Mouse (Mus musculus): ENCODE measurements around the gene Tmbim1. TPM values are rescaled to one million over a fixed set of nuclear protein-coding genes. Genes with fewer than 3 reads are reported as not detected.

Gene Tmbim1
- polyA plus RNA-seq, 1 experiment from 2014 or later, result 29.2 TPM

DNA sequence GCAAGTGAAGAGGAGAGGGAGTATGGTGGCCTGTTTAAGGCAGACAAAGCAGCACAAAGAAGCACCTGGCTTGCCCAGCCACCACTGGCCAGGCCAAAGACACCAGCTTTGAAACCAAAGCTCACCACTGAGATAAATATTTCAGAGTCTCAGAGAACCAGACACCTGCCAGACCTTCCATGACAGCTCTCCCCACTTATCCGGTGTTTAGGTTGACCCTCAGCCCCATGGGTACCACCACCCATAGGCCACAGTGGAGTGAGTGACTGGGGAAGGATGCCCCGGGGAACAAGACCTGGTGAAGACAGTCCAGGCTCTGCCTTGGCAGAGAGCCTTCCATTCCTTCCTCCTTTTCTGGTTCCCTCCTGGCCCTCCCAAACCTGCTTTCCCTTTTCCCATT lies 2.6 kb downstream of the Tmbim1 start:
- Histone ChIP-seq H3K4me2 (peak overlapping the region; percentile 85), H3K4me1 (ENCODE audit: control insufficient read depth, insufficient read depth, low read length) (peaks cover 36% of the 10 kb centered on the region), H3K27ac (ENCODE audit: low read depth, low read length) (no peak overlapping the region), H3K9me3 (replicated peaks; ENCODE audit: control insufficient read depth, low read length) (no peaks in the 10 kb centered on the region), H3K4me3 (ENCODE audit: low read depth, low read length) (peak overlapping the region; percentile 73), H3K36me3 (ENCODE audit: control insufficient read depth, insufficient read depth, low read length) (no peaks in the 10 kb centered on the region), H3K27me3 (ENCODE audit: control insufficient read depth, insufficient read depth, low read length) (no peaks in the 10 kb centered on the region), H3K9ac (ENCODE audit: low read depth, low read length) (no peak overlapping the region)
- 79% methylated on average over 2 of the region's 2 CpGs for WGBS (ENCODE audit: insufficient replicate concordance)
- no peak for ATAC-seq (replicated peaks; ENCODE audit: insufficient number of reproducible peaks, low FRiP score, low TSS enrichment)

DNA sequence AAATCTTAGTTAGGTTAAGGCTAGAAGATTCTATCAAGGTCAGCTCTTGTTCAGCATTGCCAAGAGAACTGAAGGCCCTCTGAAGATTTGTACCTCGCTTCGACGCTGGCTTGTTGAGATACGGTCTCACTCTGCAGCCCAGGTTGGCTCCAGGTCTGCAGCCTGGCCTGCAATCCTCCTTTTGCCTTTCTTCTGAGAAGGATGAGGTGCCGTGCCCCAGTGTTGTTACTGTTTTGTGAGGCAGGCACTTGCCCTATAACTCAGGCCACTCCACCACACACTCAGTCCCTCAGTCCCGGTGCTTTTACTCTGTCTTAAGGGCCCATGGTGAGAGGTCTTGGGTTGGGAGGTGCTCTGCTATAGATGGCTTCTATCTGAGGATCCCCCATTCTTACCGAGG lies 3.2 kb downstream of the Tmbim1 start:
- H3K4me1 ChIP-seq (ENCODE audit: control insufficient read depth, insufficient read depth, low read length), result peaks cover 42% of the 10 kb centered on the region
- H3K9me3 ChIP-seq (replicated peaks; ENCODE audit: control insufficient read depth, low read length), result no peaks in the 10 kb centered on the region
- no peak overlapping the region for H3K27ac ChIP-seq (ENCODE audit: low read depth, low read length)
- no peaks in the 10 kb centered on the region for H3K27me3 ChIP-seq (ENCODE audit: control insufficient read depth, insufficient read depth, low read length)
- H3K9ac ChIP-seq (ENCODE audit: low read depth, low read length), result no peak overlapping the region
- WGBS (ENCODE audit: insufficient replicate concordance), result 90% methylated on average over 7 of the region's 7 CpGs
- no peak overlapping the region for H3K4me2 ChIP-seq
- no peak overlapping the region for H3K4me3 ChIP-seq (ENCODE audit: low read depth, low read length)
- no peak for ATAC-seq (replicated peaks; ENCODE audit: insufficient number of reproducible peaks, low FRiP score, low TSS enrichment)
- no peaks in the 10 kb centered on the region for H3K36me3 ChIP-seq (ENCODE audit: control insufficient read depth, insufficient read depth, low read length)

GRCm38 (mm10) chr1:74300347-74301110 lies 4.9 kb downstream of the Tmbim1 start:
- H3K4me1 ChIP-seq (ENCODE audit: control insufficient read depth, insufficient read depth, low read length), result peaks cover 59% of the 10 kb centered on the region
- H3K27me3 ChIP-seq (ENCODE audit: control insufficient read depth, insufficient read depth, low read length), result no peaks in the 10 kb centered on the region
- ATAC-seq (replicated peaks; ENCODE audit: insufficient number of reproducible peaks, low FRiP score, low TSS enrichment), result no peak
- no peaks in the 10 kb centered on the region for H3K36me3 ChIP-seq (ENCODE audit: control insufficient read depth, insufficient read depth, low read length)
- H3K4me2 ChIP-seq, result peak overlapping the region; percentile 20; the same call in 1 of the 2 replicates
- H3K9ac ChIP-seq (ENCODE audit: low read depth, low read length), result no peak overlapping the region; the same call in 1 of the 2 replicates
- peak overlapping the region; percentile 41; the same call in 1 of the 2 replicates for H3K27ac ChIP-seq (ENCODE audit: low read depth, low read length)
- no peaks in the 10 kb centered on the region for H3K9me3 ChIP-seq (replicated peaks; ENCODE audit: control insufficient read depth, low read length)
- WGBS (ENCODE audit: insufficient replicate concordance), result 57% methylated on average over 6 of the region's 6 CpGs
- no peak overlapping the region for H3K4me3 ChIP-seq (ENCODE audit: low read depth, low read length)

DNA sequence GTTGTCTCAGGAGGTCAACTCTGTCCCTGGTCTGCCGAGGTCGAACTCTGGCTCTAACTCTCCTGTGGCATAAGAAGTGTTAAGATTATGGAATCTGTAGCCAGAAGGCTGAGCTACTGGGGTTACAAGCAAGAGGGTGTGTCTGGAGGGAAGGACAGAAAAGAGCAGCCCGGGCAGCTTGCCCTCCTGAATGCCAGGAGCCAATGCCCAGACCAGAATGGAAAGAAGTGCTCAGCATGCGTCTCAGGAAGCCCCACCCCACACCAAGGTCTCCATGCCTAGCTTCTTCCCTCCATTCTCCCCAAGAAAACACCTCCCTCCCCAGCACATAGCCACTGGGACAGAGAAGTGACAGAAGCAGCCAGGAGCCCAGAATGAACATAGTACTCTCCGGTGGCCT lies 6.4 kb downstream of the Tmbim1 start:
- no peak overlapping the region for H3K9ac ChIP-seq (ENCODE audit: low read depth, low read length)
- peak overlapping the region; percentile 6; the same call in 1 of the 2 replicates for H3K27ac ChIP-seq (ENCODE audit: low read depth, low read length)
- H3K27me3 ChIP-seq (ENCODE audit: control insufficient read depth, insufficient read depth, low read length), result no peaks in the 10 kb centered on the region
- H3K4me3 ChIP-seq (ENCODE audit: low read depth, low read length), result no peak overlapping the region
- H3K36me3 ChIP-seq (ENCODE audit: control insufficient read depth, insufficient read depth, low read length), result no peaks in the 10 kb centered on the region
- H3K4me2 ChIP-seq, result no peak overlapping the region
- no peak for ATAC-seq (replicated peaks; ENCODE audit: insufficient number of reproducible peaks, low FRiP score, low TSS enrichment)
- peaks cover 73% of the 10 kb centered on the region for H3K4me1 ChIP-seq (ENCODE audit: control insufficient read depth, insufficient read depth, low read length)
- H3K9me3 ChIP-seq (replicated peaks; ENCODE audit: control insufficient read depth, low read length), result no peaks in the 10 kb centered on the region
- WGBS (ENCODE audit: insufficient replicate concordance), result 57% methylated on average over 5 of the region's 5 CpGs

GRCm38 (mm10) chr1:74298157-74298750 lies 7.2 kb downstream of the Tmbim1 start:
- WGBS (ENCODE audit: insufficient replicate concordance), result 88% methylated on average over 5 of the region's 5 CpGs
- Histone ChIP-seq H3K4me1 (ENCODE audit: control insufficient read depth, insufficient read depth, low read length) (peaks cover 77% of the 10 kb centered on the region), H3K27ac (ENCODE audit: low read depth, low read length) (peak overlapping the region; percentile 32; the same call in 1 of the 2 replicates), H3K4me2 (no peak overlapping the region; the same call in 1 of the 2 replicates), H3K36me3 (ENCODE audit: control insufficient read depth, insufficient read depth, low read length) (peaks cover 3% of the 10 kb centered on the region; the same call in 1 of the 2 replicates), H3K9me3 (replicated peaks; ENCODE audit: control insufficient read depth, low read length) (no peaks in the 10 kb centered on the region), H3K27me3 (ENCODE audit: control insufficient read depth, insufficient read depth, low read length) (no peaks in the 10 kb centered on the region), H3K9ac (ENCODE audit: low read depth, low read length) (no peak overlapping the region), H3K4me3 (ENCODE audit: low read depth, low read length) (no peak overlapping the region)
- ATAC-seq (replicated peaks; ENCODE audit: insufficient number of reproducible peaks, low FRiP score, low TSS enrichment), result no peak

DNA sequence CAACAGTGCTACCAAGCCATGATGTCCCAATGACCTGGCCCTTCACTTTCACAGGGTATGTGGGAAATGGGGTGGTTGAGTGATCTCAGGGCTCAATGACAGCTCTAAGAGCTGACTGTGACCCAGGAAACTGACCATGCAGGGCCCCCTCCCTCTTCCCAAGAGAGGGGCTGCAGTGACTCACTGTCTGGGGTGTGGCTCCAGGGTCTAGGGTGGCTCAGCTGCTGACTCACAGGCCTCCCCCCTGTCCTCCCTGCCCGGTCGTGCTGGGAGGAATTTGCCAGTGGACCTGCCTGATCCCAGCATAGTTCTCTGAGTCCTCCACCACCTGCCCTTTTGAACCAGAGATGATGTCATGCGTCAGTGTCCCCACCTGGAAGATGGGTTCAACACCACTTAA lies 8.2 kb downstream of the Tmbim1 start:
- H3K4me1 ChIP-seq (ENCODE audit: control insufficient read depth, insufficient read depth, low read length), result peaks cover 71% of the 10 kb centered on the region
- 31% methylated on average over 3 of the region's 3 CpGs for WGBS (ENCODE audit: insufficient replicate concordance)
- no peak overlapping the region for H3K4me3 ChIP-seq (ENCODE audit: low read depth, low read length)
- H3K27me3 ChIP-seq (ENCODE audit: control insufficient read depth, insufficient read depth, low read length), result no peaks in the 10 kb centered on the region
- peaks cover 12% of the 10 kb centered on the region; the same call in 1 of the 2 replicates for H3K36me3 ChIP-seq (ENCODE audit: control insufficient read depth, insufficient read depth, low read length)
- peak overlapping the region; percentile 99 for H3K27ac ChIP-seq (ENCODE audit: low read depth, low read length)
- no peak overlapping the region; the same call in 1 of the 2 replicates for H3K9ac ChIP-seq (ENCODE audit: low read depth, low read length)
- no peak for ATAC-seq (replicated peaks; ENCODE audit: insufficient number of reproducible peaks, low FRiP score, low TSS enrichment)
- H3K9me3 ChIP-seq (replicated peaks; ENCODE audit: control insufficient read depth, low read length), result no peaks in the 10 kb centered on the region
- peak overlapping the region; percentile 4 for H3K4me2 ChIP-seq

GRCm38 (mm10) chr1:74296477-74296876 lies 8.9 kb downstream of the Tmbim1 start:
- H3K27ac ChIP-seq (ENCODE audit: low read depth, low read length), result peak overlapping the region; percentile 99
- peak overlapping the region; percentile 33; the same call in 1 of the 2 replicates for H3K4me3 ChIP-seq (ENCODE audit: low read depth, low read length)
- peak overlapping the region; percentile 63 for H3K9ac ChIP-seq (ENCODE audit: low read depth, low read length)
- no peak for ATAC-seq (replicated peaks; ENCODE audit: insufficient number of reproducible peaks, low FRiP score, low TSS enrichment)
- WGBS (ENCODE audit: insufficient replicate concordance), result 23% methylated on average over 6 of the region's 6 CpGs
- no peaks in the 10 kb centered on the region for H3K27me3 ChIP-seq (ENCODE audit: control insufficient read depth, insufficient read depth, low read length)
- peaks cover 73% of the 10 kb centered on the region for H3K4me1 ChIP-seq (ENCODE audit: control insufficient read depth, insufficient read depth, low read length)
- peak overlapping the region; percentile 67 for H3K4me2 ChIP-seq
- H3K36me3 ChIP-seq (ENCODE audit: control insufficient read depth, insufficient read depth, low read length), result peaks cover 14% of the 10 kb centered on the region; the same call in 1 of the 2 replicates
- H3K9me3 ChIP-seq (replicated peaks; ENCODE audit: control insufficient read depth, low read length), result no peaks in the 10 kb centered on the region

GRCm38 (mm10) chr1:74295456-74296171 lies 9.8 kb downstream of the Tmbim1 start:
- peak overlapping the region; percentile 99 for H3K27ac ChIP-seq (ENCODE audit: low read depth, low read length)
- H3K9ac ChIP-seq (ENCODE audit: low read depth, low read length), result peak overlapping the region; percentile 63
- peaks cover 14% of the 10 kb centered on the region for H3K36me3 ChIP-seq (ENCODE audit: control insufficient read depth, insufficient read depth, low read length)
- H3K4me2 ChIP-seq, result peak overlapping the region; percentile 67
- 7% methylated on average over 9 of the region's 9 CpGs for WGBS (ENCODE audit: insufficient replicate concordance)
- no peaks in the 10 kb centered on the region for H3K9me3 ChIP-seq (replicated peaks; ENCODE audit: control insufficient read depth, low read length)
- H3K27me3 ChIP-seq (ENCODE audit: control insufficient read depth, insufficient read depth, low read length), result no peaks in the 10 kb centered on the region
- ATAC-seq (replicated peaks; ENCODE audit: insufficient number of reproducible peaks, low FRiP score, low TSS enrichment), result peak; percentile 82
- H3K4me3 ChIP-seq (ENCODE audit: low read depth, low read length), result peak overlapping the region; percentile 33
- peaks cover 78% of the 10 kb centered on the region for H3K4me1 ChIP-seq (ENCODE audit: control insufficient read depth, insufficient read depth, low read length)

Data from heart, embryonic 11.5 days (tissue).